Mouse (Mus musculus): ENCODE measurements around the gene Ncapd3.

The Ncapd3 gene

GRCm38 (mm10) chr9:27029828-27030762 is at the start of gene Ncapd3, which contains the start of gene Vps26b:
Gene Ncapd3, plus strand, starts transcription at chr9:27030175.
Gene Vps26b, minus strand, starts transcription at chr9:27030065.
- peak; percentile 97 for DNase-seq (ENCODE audit: low read depth, low spot score)

GRCm38 (mm10) chr9:26985090-26985613 is 44.8 kb upstream of the Ncapd3 start:
- no peak for DNase-seq (ENCODE audit: low read depth, low spot score)

- DNase-seq (ENCODE audit: low read depth, low spot score), result no peak
Observed at GRCm38 (mm10) chr9:26985668-26986277, 44.2 kb upstream of the Ncapd3 start.

- no peak for DNase-seq (ENCODE audit: low read depth, low spot score)
Observed at GRCm38 (mm10) chr9:26990181-26990580, 39.8 kb upstream of the Ncapd3 start.

- DNase-seq (ENCODE audit: low read depth, low spot score), result no peak
Observed at GRCm38 (mm10) chr9:26993118-26993517, 36.9 kb upstream of the Ncapd3 start.

- no peak for DNase-seq (ENCODE audit: low read depth, low spot score)
Observed at GRCm38 (mm10) chr9:26993900-26994299, 36.1 kb upstream of the Ncapd3 start.

- peak; percentile 34 for DNase-seq (ENCODE audit: low read depth, low spot score)
Observed at GRCm38 (mm10) chr9:26997062-26997461, 32.9 kb upstream of the Ncapd3 start.

- DNase-seq (ENCODE audit: low read depth, low spot score), result peak; percentile 18
Observed at GRCm38 (mm10) chr9:26997501-26997900, 32.5 kb upstream of the Ncapd3 start.

GRCm38 (mm10) chr9:26998669-26999460 is 31.1 kb upstream of the Ncapd3 start:
- DNase-seq (ENCODE audit: low read depth, low spot score), result no peak

GRCm38 (mm10) chr9:26999461-27000395 is 30.2 kb upstream of the Ncapd3 start, which contains the start of the genes Acad8 and Thyn1:
Gene Acad8, minus strand, starts transcription at chr9:26999566.
Gene Thyn1, plus strand, starts transcription at chr9:26999710.
- DNase-seq (ENCODE audit: low read depth, low spot score), result peak; percentile 95

GRCm38 (mm10) chr9:27005231-27005630 is 24.7 kb upstream of the Ncapd3 start:
- no peak for DNase-seq (ENCODE audit: low read depth, low spot score)

- no peak for DNase-seq (ENCODE audit: low read depth, low spot score)
Observed at GRCm38 (mm10) chr9:27005933-27006332, 24.0 kb upstream of the Ncapd3 start.

- no peak for DNase-seq (ENCODE audit: low read depth, low spot score)
Observed at GRCm38 (mm10) chr9:27006866-27007265, 23.1 kb upstream of the Ncapd3 start.

- no peak for DNase-seq (ENCODE audit: low read depth, low spot score)
Observed at GRCm38 (mm10) chr9:27009231-27009630, 20.7 kb upstream of the Ncapd3 start.

GRCm38 (mm10) chr9:27011572-27011971 is 18.4 kb upstream of the Ncapd3 start:
- no peak for DNase-seq (ENCODE audit: low read depth, low spot score)

GRCm38 (mm10) chr9:27018961-27019360 is 11.0 kb upstream of the Ncapd3 start:
- no peak for DNase-seq (ENCODE audit: low read depth, low spot score)

GRCm38 (mm10) chr9:27023681-27024080 is 6.3 kb upstream of the Ncapd3 start:
- no peak for DNase-seq (ENCODE audit: low read depth, low spot score)

GRCm38 (mm10) chr9:27026708-27027107 is 3.3 kb upstream of the Ncapd3 start:
- DNase-seq (ENCODE audit: low read depth, low spot score), result no peak

- peak; percentile 56 for DNase-seq (ENCODE audit: low read depth, low spot score)
Observed at GRCm38 (mm10) chr9:27029022-27029827, 750 bp upstream of the Ncapd3 start.

- DNase-seq (ENCODE audit: low read depth, low spot score), result no peak
Observed at GRCm38 (mm10) chr9:27030763-27031100, 757 bp downstream of the Ncapd3 start.

Measured in ES-CJ7 (cell line).